Mouse (Mus musculus) heart, adult 11 months (tissue): ENCODE measurements around the gene Crhr1.

Experiments used
- DNase-seq: peaks from one replicate; pipeline ENCODE4 v3.0.0; 2022

Crhr1 gene

GRCm38 (mm10) chr11:104132580-104133441 is at the start of gene Crhr1:
Gene Crhr1, plus strand, starts transcription at chr11:104132855.
- no peak for DNase-seq

GRCm38 (mm10) chr11:104083248-104083647 is 49.4 kb upstream of the Crhr1 start:
- DNase-seq = no peak

GRCm38 (mm10) chr11:104083716-104084115 is 48.9 kb upstream of the Crhr1 start:
- no peak for DNase-seq

- no peak for DNase-seq
These were observed 44.1 kb upstream of the Crhr1 start for GRCm38 (mm10) chr11:104088519-104088918.

- no peak for DNase-seq
These were observed 41.9 kb upstream of the Crhr1 start for GRCm38 (mm10) chr11:104090769-104091168.

- no peak for DNase-seq
These were observed 37.5 kb upstream of the Crhr1 start for GRCm38 (mm10) chr11:104095151-104095550.

- DNase-seq = no peak
These were observed 36.1 kb upstream of the Crhr1 start for GRCm38 (mm10) chr11:104096536-104096935.

- DNase-seq = no peak
These were observed 33.1 kb upstream of the Crhr1 start for GRCm38 (mm10) chr11:104099542-104099941.

- DNase-seq = no peak
These were observed 30.0 kb upstream of the Crhr1 start for GRCm38 (mm10) chr11:104102641-104103040.

- DNase-seq = no peak
These were observed 26.3 kb upstream of the Crhr1 start for GRCm38 (mm10) chr11:104106329-104106728.

- no peak for DNase-seq
These were observed 25.7 kb upstream of the Crhr1 start for GRCm38 (mm10) chr11:104106969-104107368.

GRCm38 (mm10) chr11:104110366-104110765 is 22.3 kb upstream of the Crhr1 start:
- no peak for DNase-seq

GRCm38 (mm10) chr11:104111851-104112250 is 20.8 kb upstream of the Crhr1 start:
- DNase-seq = no peak

GRCm38 (mm10) chr11:104113699-104114098 is 19.0 kb upstream of the Crhr1 start:
- DNase-seq = no peak

- peak; percentile 93 for DNase-seq
These were observed 18.0 kb upstream of the Crhr1 start for GRCm38 (mm10) chr11:104114690-104115089.

GRCm38 (mm10) chr11:104118356-104118755 is 14.3 kb upstream of the Crhr1 start:
- no peak for DNase-seq

GRCm38 (mm10) chr11:104122966-104123365 is 9.7 kb upstream of the Crhr1 start:
- DNase-seq = no peak

- DNase-seq = no peak
These were observed 9.2 kb upstream of the Crhr1 start for GRCm38 (mm10) chr11:104123479-104123878.

GRCm38 (mm10) chr11:104124582-104124981 is 8.1 kb upstream of the Crhr1 start:
- DNase-seq = no peak

- DNase-seq = no peak
These were observed 3.2 kb upstream of the Crhr1 start for GRCm38 (mm10) chr11:104129466-104129865.

GRCm38 (mm10) chr11:104130721-104131647 is 1.7 kb upstream of the Crhr1 start:
- no peak for DNase-seq

- DNase-seq = no peak
These were observed 899 bp upstream of the Crhr1 start for GRCm38 (mm10) chr11:104131756-104132155.

- DNase-seq = no peak
These were observed 858 bp downstream of the Crhr1 start for GRCm38 (mm10) chr11:104133442-104133983.
